Mouse (Mus musculus) midbrain, embryonic 16.5 days (tissue): Measurements from ENCODE around the gene Hdac10. TPM values are rescaled to one million over a fixed set of nuclear protein-coding genes. Genes with fewer than 3 reads are reported as not detected.

Experiments
- ATAC-seq: fragments of 200-750 bp; cut with Nextera tagmentation; 2 replicates; pipeline ENCODE4 v1.8.0; 2017; ENCODE audit warnings: moderate TSS enrichment
- H3K27ac ChIP-seq: fragments of 300-500 bp; sonication (generic); 2 replicates; pipeline ENCODE4 v1.5.1; 2014; ENCODE audit warnings: mild to moderate bottlenecking, low read length, mixed read lengths
- H3K27me3 ChIP-seq: fragments of 300-500 bp; sonication (generic); 2 replicates; pipeline ENCODE4 v1.6.1; 2014; ENCODE audit warnings: low read depth, low read length, mixed read lengths; ENCODE audit not compliant: control insufficient read depth, insufficient read depth
- H3K36me3 ChIP-seq: fragments of 300-500 bp; sonication (generic); 2 replicates; pipeline ENCODE4 v1.6.1; 2014; ENCODE audit warnings: mild to moderate bottlenecking, low read length, moderate library complexity, mixed read lengths; ENCODE audit not compliant: control insufficient read depth, insufficient read depth
- H3K4me1 ChIP-seq: fragments of 300-500 bp; sonication (generic); 2 replicates; pipeline ENCODE4 v1.6.1; 2014; ENCODE audit warnings: mild to moderate bottlenecking, low read length, mixed read lengths; ENCODE audit not compliant: control insufficient read depth, insufficient read depth
- H3K4me2 ChIP-seq: fragments of 300-500 bp; sonication (generic); 2 replicates; pipeline ENCODE4 v1.6.1; 2014; ENCODE audit warnings: mild to moderate bottlenecking, low read length, mixed read lengths
- H3K4me3 ChIP-seq: fragments of 300-500 bp; sonication (generic); 2 replicates; pipeline ENCODE4 v1.5.1; 2014; ENCODE audit warnings: low read depth, mild to moderate bottlenecking, low read length, moderate library complexity, mixed read lengths
- H3K9ac ChIP-seq: fragments of 300-500 bp; sonication (generic); 2 replicates; pipeline ENCODE4 v1.6.1; 2014; ENCODE audit warnings: low read depth, low read length, mixed read lengths
- H3K9me3 ChIP-seq: fragments of 300-500 bp; sonication (generic); replicated peaks from 2 replicates; pipeline ENCODE4 v1.6.1; 2014; ENCODE audit warnings: mild to moderate bottlenecking, low read length, mixed read lengths; ENCODE audit not compliant: control insufficient read depth, poor library complexity, severe bottlenecking
- WGBS: fragments of 180-500 bp; shearing (Covaris S2); extraction: QIAGEN DNeasy Blood & Tissue Kit; methylation state at CpG from one replicate; pipeline ENCODE4 v1.1.7; 2014; 5-methylcytosine and 5-hydroxymethylcytosine counted together
- polyA plus RNA-seq: library from polyadenylated mRNA; unstranded; fragments of >200 nt; fragmentation: Nextera tagmentation; extraction: Ambion mirVana; gene quantifications from 2 replicates; pipeline ENCODE4 v1.2.1, GENCODE M21; 2015

Gene Hdac10
- 30.6 and 31.0 TPM in 2 replicates for polyA plus RNA-seq

GRCm38 (mm10) chr15:89128382-89129350 lies at the start of gene Hdac10:
Gene Hdac10, minus strand, starts transcription at chr15:89128700.
- Histone ChIP-seq H3K27ac (peak within 1 kb of the TSS; percentile 86), H3K4me2 (peak within 1 kb of the TSS; percentile 82), H3K9me3 (no peaks in the 10 kb centered on the region), H3K4me1 (peaks cover 18% of the 10 kb centered on the region), H3K27me3 (no peaks in the 10 kb centered on the region), H3K9ac (peak within 1 kb of the TSS; percentile 75), H3K36me3 (0 out of 2 replicates have a peak, but pooled peaks cover 3% of the 10 kb centered on the region), H3K4me3 (peak within 1 kb of the TSS; percentile 61)
- WGBS, result 3% methylated on average over 36 of the region's 36 CpGs
- peak; percentile 83 for ATAC-seq

- H3K9ac ChIP-seq, result 0 out of 2 replicates have a peak overlapping the region, but pooled peaks have one; percentile 22
- H3K4me3 ChIP-seq, result peak overlapping the region; percentile 77; the same call in 1 of the 2 replicates
- H3K9me3 ChIP-seq, result no peaks in the 10 kb centered on the region
- H3K4me2 ChIP-seq, result peak overlapping the region; percentile 97
- peak overlapping the region; percentile 53; the same call in 1 of the 2 replicates for H3K27ac ChIP-seq
- WGBS, result 76% methylated on average over 4 of the region's 4 CpGs
- H3K27me3 ChIP-seq, result no peaks in the 10 kb centered on the region
- peaks cover 67% of the 10 kb centered on the region for H3K4me1 ChIP-seq
- H3K36me3 ChIP-seq, result no peaks in the 10 kb centered on the region
- no peak for ATAC-seq
Observed at GRCm38 (mm10) chr15:89177576-89178259, 49.2 kb upstream of the Hdac10 start.

DNA sequence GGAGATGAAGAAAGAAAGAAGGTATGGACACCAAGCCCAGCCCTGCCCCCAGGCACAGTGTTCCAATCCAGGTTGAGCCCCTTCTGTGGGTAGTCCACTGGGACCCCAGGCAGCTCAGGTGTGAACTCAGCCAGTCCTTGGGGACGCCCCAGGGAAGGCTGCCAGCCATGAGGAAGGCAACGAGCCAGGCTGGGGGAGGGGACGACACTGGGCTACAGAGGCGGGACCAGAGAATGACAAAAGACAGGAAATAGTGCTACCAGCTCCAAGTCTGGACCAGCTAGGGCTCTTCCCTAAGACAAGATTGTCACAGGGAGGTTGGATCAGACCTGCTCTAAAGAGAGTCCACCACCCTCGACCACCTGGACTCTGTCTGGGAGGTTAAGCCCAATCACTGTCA lies 48.6 kb upstream of the Hdac10 start:
- H3K27me3 ChIP-seq, result no peaks in the 10 kb centered on the region
- H3K4me3 ChIP-seq, result no peak overlapping the region
- H3K4me1 ChIP-seq, result peaks cover 73% of the 10 kb centered on the region
- peak overlapping the region; percentile 53; the same call in 1 of the 2 replicates for H3K27ac ChIP-seq
- ATAC-seq, result no peak
- no peaks in the 10 kb centered on the region for H3K9me3 ChIP-seq
- no peaks in the 10 kb centered on the region for H3K36me3 ChIP-seq
- H3K4me2 ChIP-seq, result peak overlapping the region; percentile 97
- 22% methylated on average over 5 of the region's 5 CpGs for WGBS
- H3K9ac ChIP-seq, result 0 out of 2 replicates have a peak overlapping the region, but pooled peaks have one; percentile 22

DNA sequence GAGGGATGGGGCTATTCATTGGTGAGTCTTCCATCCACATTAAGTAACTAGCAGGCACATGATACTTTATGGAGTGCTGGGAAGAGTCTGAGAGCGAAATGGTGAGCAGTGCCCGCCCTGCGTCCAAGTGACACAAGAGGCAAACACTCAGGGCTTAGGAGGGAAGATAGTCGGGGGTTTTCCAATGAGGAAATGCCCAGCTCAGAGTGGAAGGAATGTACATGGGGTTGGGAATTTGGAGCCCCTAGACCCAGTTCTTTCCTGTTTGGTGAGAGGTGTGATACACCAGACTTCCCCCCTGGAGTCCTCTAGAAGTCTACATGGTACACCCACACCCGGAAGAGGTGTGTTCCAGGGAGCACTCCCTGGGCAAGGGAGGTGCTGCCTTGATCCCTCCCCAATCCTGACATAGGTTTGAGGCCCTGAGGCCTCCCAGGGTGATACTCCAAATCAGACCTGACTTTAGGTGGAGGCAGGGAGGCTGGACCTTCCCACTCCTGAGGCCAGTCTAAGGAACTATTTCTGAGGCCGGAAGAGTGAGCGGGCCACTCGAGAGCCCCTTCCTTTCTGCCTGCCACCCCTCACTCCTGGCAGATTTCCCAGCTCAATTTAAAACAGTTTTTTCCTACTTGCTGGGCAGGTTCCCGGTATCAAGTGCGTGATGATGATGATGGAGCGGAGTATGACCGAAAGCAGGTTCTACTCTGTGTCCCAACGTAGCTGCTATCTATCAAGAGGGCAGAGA lies 47.1 kb upstream of the Hdac10 start:
- Histone ChIP-seq H3K9ac (no peak overlapping the region), H3K9me3 (no peaks in the 10 kb centered on the region), H3K27me3 (no peaks in the 10 kb centered on the region), H3K27ac (no peak overlapping the region), H3K4me3 (no peak overlapping the region), H3K36me3 (no peaks in the 10 kb centered on the region), H3K4me2 (no peak overlapping the region), H3K4me1 (peaks cover 70% of the 10 kb centered on the region)
- 73% methylated on average over 13 of the region's 13 CpGs for WGBS
- ATAC-seq, result no peak

- Histone ChIP-seq H3K27ac (no peak overlapping the region), H3K9ac (no peak overlapping the region), H3K9me3 (no peaks in the 10 kb centered on the region), H3K36me3 (no peaks in the 10 kb centered on the region), H3K27me3 (no peaks in the 10 kb centered on the region), H3K4me1 (peaks cover 72% of the 10 kb centered on the region), H3K4me2 (peak overlapping the region; percentile 98; the same call in 1 of the 2 replicates), H3K4me3 (no peak overlapping the region)
- ATAC-seq, result no peak
- WGBS, result 49% methylated on average over 11 of the region's 11 CpGs
Observed at GRCm38 (mm10) chr15:89174889-89175339, 46.4 kb upstream of the Hdac10 start.

GRCm38 (mm10) chr15:89173906-89174214 lies 45.4 kb upstream of the Hdac10 start:
- H3K4me2 ChIP-seq, result peak overlapping the region; percentile 98
- WGBS, result 2% methylated on average over 15 of the region's 15 CpGs
- H3K4me1 ChIP-seq, result peaks cover 74% of the 10 kb centered on the region
- H3K4me3 ChIP-seq, result peak overlapping the region; percentile 48
- peak; percentile 44; the same call in 1 of the 2 replicates for ATAC-seq
- no peaks in the 10 kb centered on the region for H3K9me3 ChIP-seq
- peak overlapping the region; percentile 81; the same call in 1 of the 2 replicates for H3K27ac ChIP-seq
- H3K36me3 ChIP-seq, result 0 out of 2 replicates have a peak, but pooled peaks cover 2% of the 10 kb centered on the region
- peak overlapping the region; percentile 81 for H3K9ac ChIP-seq
- no peaks in the 10 kb centered on the region for H3K27me3 ChIP-seq

GRCm38 (mm10) chr15:89173024-89173905 lies 44.8 kb upstream of the Hdac10 start:
- peak; percentile 52; the same call in 1 of the 2 replicates for ATAC-seq
- peak overlapping the region; percentile 48 for H3K4me3 ChIP-seq
- H3K9me3 ChIP-seq, result no peaks in the 10 kb centered on the region
- H3K4me1 ChIP-seq, result peaks cover 69% of the 10 kb centered on the region
- WGBS, result under 1% methylated on average over 56 of the region's 65 CpGs
- H3K36me3 ChIP-seq, result 0 out of 2 replicates have a peak, but pooled peaks cover 3% of the 10 kb centered on the region
- H3K9ac ChIP-seq, result peak overlapping the region; percentile 81
- peak overlapping the region; percentile 98 for H3K4me2 ChIP-seq
- peak overlapping the region; percentile 81 for H3K27ac ChIP-seq
- no peaks in the 10 kb centered on the region for H3K27me3 ChIP-seq
